Mouse (Mus musculus) 3T3-L1 (cell line): ENCODE results near the gene Pygm.
A peak's percentile ranks its signal among the peaks of the same experiment; 100 is the strongest.

Experiments
- DNase-seq: peaks from one replicate; pipeline ENCODE4 v3.0.0-alpha.2; 2015; ENCODE audit warnings: low read depth, low spot score

Pygm gene

DNA sequence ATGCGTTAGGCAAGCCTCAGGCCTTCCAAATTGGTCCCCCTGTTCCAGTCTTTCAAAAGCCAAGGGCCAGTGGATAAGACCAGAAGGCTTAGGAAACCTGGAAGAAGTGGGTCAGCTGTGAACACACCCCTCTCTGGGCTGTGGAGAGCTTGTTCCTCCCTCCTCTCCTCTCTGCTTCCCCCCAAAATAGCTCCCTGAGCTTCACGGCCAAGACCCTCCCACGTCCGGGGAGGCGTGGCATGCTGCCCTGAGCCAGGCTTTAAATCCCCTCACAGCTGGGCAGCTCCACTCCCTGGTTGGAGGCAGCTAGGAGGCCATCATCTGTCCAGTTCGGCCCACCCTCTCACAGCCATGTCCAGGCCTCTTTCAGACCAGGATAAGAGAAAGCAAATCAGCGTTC is at the start of gene Pygm:
Pygm (plus strand) TSS at position 272 of the 400 bp plus-strand sequence.
- DNase-seq = no peak

DNA sequence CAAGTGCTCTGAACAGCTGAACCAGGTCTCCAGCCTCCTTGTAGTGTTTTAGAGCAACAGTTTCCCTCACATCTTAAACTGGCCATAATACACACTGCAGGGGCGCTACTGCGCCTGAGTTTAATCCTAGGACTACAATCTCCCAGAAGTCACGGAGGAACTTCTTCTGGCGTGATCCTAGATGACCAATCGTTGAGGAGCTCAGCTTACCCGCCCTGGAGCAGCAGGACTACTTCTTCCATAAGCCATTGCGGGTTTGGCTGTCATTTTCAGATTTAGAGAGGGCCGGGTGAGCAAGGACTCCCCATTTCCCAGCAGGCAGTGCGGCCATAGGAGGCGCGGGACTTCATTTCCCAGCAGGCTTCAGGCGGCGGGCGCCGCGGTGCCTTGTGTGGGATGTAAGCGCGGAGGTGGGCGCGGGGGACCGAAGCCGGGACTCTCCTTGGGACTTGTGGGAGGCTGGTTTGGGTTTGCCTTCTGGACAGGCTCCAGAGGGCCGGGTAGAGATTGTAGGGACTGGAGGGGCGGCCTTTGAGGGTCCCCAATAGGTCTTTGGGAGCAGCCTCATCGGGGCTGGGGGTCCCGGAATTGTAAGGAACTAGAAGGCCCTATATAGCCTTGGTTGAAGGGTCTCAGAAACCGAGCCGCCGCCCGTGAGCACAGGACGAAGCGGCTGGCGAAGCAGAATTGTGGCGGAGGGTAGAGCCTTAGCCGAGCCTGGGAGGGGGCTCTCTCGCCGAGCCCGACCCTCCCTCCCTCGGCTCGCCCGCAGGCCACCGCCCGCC is 49.3 kb upstream of the Pygm start, which contains the start of gene Men1:
Men1 (plus strand) TSS at position 307 of the 785 bp plus-strand sequence.
- DNase-seq = peak; percentile 99

DNA sequence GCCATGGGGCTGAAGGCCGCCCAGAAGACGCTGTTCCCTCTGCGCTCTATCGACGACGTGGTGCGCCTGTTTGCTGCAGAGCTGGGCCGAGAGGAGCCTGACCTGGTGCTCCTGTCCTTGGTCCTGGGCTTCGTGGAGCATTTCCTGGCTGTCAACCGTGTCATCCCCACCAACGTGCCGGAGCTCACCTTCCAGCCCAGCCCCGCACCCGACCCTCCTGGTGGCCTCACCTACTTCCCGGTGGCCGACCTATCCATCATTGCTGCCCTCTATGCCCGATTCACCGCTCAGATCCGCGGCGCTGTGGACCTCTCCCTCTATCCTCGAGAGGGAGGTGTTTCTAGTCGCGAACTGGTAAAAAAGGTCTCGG is 48.8 kb upstream of the Pygm start:
- peak; percentile 51 for DNase-seq

DNA sequence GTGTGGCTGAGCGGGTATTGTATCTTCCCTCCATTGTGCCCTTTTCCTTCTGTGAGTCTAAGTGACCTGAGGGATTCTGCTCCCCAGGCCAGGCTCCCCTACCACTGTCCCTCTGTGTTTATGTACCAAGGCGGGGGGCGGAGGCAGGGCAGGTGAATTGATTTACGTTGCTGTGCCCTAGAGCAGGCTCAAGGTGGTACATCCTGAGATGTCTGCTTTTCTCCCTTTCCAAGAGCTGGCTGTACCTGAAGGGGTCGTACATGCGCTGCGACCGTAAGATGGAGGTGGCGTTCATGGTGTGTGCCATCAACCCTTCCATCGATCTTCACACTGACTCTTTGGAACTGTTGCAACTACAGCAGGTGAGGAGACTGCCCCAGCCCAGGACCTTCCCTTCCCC is 47.3 kb upstream of the Pygm start:
- DNase-seq = no peak

DNA sequence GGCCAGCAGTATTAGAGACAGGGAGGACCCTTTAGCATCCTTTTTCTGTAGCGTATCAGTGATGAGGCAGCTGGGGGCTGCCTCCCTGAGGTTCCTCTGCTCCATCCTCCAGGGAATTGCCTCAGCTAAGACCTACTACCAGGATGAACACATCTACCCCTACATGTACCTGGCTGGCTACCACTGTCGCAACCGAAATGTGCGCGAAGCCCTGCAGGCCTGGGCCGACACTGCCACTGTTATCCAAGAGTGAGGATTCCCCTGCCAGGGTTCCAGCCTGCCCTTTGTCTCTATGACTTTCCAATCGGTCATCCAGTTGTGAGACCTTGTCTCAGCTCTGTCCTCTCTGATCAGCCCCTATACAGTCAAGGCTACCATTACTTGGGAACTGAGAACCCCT is 46.0 kb upstream of the Pygm start:
- no peak for DNase-seq

DNA sequence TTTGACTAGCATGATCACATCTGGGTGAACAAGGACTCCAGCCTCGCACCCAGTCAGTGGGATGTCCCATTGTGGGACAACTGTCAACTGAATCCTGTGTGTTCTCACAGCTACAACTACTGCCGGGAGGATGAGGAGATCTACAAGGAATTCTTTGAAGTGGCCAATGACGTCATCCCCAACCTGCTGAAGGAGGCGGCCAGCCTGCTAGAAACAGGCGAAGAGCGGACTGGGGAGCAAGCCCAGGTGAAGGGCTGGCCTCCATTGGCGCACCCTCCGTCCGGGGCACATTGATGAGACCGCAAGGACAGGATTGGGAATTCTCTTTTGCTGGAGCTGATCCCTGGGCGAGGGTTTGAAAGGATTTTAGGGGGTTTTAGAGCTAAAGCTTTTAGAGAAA is 45.5 kb upstream of the Pygm start:
- DNase-seq = no peak

DNA sequence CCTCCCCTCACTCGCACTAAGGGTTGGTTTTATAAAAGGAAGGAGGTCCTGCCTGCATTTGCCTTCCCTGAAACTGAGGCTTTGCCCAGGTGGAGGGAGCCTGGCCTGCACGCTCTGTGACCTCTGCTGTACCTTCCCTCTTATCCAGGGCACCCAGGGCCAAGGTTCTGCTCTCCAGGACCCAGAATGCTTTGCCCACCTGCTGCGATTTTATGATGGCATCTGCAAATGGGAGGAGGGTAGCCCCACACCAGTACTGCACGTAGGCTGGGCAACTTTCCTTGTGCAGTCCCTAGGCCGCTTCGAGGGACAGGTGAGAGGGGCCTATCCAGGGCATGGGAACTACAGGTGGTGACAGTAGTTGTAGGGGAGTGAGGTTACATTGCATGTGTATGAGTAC is 45.0 kb upstream of the Pygm start:
- DNase-seq = no peak

DNA sequence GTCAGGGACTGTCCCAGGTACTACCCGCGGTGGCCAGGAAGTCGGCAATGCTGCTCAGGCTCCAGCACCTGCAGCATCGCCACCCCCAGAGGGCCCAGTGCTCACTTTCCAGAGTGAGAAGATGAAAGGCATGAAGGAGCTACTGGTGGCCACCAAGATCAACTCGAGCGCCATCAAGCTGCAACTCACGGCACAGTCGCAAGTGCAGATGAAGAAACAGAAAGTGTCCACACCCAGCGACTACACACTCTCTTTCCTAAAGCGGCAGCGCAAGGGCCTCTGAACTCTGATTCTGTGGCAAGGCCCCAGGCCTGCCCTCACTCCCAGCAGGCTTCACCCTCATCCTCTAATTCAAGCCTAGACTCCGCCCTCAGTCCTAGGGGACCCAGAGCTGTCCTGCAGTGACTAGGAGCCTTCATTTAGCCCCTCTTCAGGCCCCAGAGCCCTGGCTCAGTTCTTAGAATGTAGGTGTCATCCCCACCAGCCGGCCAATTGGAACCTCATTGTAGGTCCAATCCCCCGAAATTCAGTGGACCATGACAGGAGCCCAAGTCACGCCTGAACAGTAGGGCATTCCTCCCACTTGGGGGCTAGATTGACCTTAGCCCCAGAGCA is 44.2 kb upstream of the Pygm start:
- DNase-seq = no peak

DNA sequence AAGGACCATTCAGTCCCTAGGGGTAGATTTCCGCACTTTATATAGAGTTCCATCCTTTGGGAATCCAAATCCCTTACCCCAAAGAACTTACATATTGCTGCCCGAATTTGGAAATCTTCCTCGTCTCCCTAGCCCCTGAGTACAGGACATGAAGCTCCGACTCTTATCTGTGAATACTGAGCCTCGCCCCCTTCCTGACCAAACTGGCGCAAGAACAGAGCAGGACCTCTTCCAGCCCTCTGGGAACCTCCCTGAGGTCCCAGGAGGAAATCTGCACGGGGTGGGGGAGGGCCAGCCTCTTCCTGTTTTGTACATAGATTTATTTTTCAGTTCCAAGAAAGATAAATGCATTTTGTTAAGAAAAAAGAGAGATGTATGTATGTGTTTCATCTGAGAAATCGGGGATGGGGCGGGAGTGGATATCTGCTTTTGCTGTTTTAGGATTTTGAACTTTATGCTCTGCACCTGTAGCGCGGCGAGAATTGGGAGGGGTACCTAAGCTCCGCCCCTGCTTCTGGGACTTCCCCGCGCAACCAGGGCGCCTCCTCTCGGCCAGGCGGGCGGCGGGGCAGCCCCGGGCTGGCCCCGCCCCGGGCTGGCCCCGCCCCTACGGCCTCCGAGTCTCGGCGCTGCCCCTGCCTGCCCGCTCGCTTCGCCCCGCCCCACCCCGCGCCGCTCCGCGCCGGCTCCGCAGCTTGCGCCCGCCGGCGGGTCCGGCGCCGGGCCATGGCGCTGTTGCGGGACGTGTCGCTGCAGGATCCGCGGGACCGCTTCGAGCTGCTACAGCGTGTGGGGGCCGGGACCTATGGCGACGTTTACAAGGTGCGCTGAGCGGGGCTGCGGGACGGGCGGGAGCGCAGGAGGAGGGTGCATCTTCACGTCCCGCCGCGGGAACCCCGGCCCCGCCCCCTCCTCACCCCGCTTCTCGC is 43.4 kb upstream of the Pygm start, which contains the start of gene Map4k2:
Map4k2 (plus strand) TSS at position 612 of the 929 bp plus-strand sequence.
- DNase-seq = peak; percentile 66

DNA sequence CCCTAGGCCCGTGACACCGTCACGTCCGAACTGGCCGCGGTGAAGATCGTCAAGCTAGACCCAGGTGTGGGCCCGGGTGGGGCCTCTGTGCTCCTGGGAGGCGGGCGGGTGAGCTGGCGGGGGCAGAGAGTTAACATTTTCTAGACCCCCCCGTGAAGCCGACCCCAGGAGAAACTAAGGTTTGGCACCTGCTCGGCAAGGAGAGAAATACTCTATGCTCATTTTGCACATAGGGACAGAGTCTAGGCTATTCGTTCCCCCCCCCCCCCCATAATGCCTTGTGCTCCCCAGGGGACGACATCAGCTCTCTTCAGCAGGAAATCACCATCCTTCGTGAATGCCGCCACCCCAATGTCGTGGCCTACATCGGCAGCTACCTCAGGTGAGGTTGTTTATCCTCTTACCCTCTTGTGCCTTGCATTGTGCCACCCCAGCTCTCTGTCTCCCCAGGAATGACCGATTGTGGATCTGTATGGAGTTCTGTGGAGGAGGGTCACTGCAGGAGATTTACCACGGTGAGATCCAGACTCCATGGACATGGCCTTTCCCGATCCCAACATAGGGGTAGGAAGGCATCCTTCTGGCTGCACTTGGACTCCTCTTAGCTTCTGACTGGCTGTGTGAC is 42.6 kb upstream of the Pygm start:
- no peak for DNase-seq

DNA sequence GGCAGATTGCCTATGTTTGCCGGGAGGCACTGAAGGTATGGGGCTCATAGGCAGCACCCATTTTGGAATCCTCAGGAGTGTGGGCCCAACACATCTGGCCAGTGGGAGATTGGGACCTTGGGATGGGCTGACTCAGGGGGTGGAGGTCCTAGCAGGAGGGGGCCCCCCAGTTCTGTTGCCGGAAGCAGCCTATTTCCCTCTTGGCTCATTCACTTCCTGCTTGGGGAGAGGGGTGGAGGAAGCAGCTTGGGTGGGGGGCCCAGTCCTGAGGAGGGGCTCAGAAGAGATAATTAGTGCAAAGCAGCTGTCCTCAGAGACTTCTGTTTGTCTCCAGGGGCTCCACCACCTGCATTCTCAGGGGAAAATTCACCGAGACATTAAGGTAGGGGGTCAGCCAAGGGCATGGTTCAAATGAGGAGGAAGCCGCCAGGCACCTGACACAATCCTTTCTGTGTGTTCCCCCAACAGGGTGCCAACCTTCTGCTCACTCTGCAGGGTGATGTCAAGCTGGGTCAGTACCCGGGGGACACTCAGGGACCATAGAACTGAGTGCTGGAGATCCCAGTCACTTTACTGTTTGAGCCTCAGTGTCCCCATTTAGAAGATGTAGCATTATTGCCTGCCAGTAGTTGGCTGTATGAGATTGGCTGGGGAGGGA is 41.8 kb upstream of the Pygm start:
- DNase-seq = no peak

DNA sequence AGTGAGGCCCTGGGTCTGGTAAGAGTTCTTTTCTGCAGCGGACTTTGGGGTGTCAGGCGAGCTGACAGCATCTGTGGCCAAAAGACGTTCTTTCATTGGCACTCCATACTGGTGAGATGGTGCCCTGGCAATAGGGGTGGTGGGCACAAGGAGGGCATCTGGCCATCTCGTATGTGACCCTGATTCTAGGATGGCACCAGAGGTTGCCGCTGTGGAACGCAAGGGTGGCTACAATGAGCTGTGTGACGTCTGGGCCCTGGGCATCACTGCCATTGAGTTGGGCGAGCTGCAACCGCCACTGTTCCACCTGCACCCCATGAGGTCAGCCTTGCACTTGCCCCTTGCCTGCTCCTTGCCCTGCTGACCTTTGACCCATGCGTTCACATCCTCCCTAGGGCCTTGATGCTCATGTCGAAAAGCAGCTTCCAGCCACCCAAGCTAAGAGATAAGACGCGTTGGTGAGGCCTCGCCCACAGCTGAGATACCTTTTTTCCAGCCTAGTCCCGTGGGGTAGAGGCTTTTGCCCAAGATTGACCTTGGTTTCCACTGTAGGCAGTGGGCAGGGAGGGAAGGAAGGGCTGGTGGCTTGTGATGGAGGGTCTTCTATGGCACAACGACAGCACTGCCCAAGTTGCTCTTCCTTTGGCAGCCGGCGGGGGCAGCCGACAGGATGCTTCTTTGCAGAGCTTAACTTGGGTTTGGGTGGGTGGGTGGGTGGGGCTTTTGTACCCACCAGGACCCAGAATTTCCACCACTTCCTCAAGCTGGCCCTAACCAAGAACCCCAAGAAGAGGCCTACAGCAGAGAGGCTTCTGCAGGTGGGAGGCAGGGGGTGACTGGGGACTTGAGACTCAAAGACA is 40.9 kb upstream of the Pygm start:
- DNase-seq = no peak

DNA sequence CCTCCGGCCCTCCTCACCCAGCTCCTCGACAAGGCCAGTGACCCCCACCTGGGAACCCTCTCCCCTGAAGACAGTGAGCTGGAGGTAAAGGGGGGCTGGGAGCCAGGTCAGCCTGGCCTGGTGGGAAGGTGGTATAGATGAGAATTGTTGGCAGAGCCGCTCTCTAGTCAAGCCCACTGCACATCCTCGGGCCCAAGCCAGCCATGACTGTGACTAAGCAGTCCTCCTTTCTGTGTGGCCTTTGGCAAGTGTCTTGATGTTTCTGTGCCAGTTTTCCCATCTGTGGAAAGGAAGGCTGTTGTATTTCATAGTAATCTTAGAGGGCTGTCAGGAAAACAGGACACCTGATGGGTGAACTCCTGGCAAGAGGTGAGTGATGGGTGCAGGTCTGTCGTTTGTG is 40.2 kb upstream of the Pygm start:
- no peak for DNase-seq

DNA sequence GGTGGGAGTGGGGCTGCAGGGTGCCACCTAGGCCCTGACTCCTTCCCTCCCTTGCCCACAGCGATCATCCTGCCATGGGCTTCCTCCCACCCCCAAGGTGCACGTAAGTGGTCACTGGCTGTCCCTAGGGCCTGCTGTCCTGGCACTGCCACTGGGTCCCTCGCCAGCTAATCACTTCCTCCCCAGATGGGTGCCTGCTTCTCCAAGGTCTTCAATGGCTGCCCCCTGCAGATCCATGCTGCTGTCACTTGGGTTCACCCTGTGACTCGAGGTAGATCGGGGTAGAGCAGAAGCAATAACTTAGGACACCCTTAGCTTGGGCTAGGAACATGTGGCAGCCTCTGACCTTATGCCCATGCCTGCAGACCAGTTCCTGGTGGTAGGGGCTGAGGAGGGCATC is 38.2 kb upstream of the Pygm start:
- DNase-seq = no peak

DNA sequence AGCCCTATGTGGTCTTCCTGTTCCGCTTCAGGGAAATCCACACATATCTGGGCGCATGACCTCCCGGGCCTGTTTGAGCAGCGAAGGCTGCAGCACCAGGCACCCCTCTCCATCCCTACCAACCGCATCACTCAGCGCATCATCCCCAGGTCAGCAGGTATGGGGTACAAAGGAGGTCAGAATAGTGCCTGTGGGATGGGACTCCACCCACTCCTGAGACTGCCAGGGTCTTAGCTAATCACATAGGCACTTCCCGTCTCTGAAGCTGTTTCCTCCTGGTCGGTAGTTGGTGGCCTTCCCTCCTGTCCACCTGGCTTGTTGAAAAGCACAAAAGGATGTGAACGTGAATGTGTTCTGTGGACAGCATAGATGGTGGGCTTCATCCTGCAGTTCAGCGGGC is 37.5 kb upstream of the Pygm start:
- DNase-seq = no peak

DNA sequence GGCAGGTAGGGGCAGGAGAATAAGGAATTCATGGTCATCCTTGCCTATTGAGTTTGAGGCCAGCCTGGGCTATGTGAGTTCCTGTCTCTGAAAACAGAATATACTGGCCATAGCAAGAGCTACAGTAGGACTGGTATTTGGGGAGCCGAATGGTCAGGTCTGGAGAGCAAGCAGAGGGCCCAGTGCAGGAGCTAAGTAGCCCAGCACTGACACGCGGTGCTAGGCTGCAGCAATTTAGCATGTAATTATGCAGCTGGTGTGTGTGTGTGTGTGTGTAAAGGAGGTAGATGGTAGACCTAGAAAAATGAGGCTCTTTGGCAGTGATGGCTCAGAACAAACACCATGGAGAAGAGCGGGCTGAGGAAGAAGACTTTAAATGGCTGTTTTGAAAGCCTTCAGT is 36.6 kb upstream of the Pygm start:
- DNase-seq = no peak

DNA sequence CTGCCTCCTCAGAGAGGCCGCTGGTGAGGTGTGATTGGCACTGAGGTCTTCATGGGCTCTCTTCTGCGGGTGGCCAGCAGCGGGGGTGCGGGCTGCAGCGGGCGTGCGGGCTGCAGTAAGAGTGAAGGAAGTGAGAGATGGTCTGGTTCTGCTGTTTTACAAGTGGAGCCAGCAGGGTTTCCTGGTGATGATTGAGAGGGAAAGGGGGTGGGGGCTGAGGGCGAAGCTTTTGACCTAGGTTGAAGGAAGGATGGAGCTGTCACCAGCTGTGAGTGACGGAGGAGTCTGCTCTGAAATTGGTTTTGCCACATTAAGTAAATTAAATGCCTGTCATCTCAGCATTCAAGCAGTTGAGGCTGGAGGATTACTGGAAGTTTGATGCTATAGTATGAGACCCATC is 35.5 kb upstream of the Pygm start:
- no peak for DNase-seq

DNA sequence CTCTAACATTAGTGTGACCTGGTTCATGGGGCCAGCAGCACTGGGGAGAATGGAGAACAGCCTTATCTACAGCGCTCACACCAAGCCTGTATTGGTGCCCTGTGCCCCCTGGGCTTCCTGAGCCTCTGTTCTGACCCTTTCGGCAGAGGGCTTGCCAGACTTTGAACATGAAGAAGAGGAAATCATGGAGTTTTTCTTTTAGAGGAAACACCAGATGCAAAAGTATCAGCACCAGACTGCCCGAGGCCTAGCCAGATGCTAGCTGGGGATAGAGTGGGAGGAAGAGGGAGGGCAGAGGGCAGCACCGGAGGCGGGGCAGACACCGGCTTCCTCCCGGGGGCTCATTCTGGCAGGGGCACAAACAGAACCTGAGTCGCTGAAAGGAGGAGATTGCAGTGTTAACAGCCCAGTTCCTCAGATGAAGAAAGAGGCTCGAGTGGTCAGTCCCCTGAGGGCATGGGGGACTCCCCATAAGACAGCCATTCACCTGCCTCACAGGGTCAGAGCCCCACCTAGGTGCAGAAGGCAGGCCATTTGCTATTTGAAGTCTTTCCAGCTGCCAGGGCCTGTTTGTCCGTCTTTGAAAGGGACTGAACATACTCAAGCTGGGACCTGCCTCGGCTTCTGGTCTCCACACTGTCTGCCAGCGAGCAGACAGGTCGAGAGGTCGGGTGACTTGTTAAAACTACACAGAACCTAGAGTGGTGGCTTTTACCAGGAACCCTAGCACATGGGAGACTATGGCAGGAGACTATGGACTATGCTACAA is 34.8 kb upstream of the Pygm start:
- DNase-seq = peak; percentile 52

DNA sequence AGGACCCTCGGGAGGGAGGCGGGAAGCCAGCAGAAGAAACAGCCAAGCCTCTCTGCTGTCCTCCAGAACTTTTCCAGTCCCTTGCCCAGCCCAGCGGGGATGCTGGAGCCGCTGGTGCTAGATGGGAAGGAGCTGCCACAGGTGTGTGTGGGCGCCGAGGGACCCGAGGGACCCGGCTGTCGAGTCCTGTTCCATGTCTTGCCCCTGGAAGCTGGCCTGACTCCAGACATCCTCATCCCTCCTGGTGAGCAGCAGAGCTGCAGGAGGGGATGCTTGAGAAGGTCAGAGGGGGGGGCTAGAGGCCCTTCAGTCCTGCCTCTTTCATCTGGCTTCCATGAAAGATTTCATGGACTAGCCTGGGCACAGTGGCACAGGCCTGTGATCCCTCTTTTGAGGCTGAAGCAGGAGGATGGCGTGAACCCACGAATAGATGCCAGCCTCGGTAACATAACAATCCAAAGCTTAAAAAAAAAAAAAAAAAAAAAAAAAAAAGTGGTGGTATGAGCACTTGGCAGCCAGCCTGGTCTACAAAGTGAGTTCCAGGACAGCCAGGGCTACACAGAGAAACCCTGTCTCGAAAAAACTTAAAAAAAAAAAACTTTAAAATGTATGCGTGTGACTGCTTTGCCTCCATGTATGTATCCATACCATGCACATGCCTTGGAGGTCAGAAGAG is 32.6 kb upstream of the Pygm start:
- DNase-seq = no peak
